Mouse (Mus musculus) hindbrain, embryonic 13.5 days (tissue): ENCODE results near the gene Olfr1326-ps1. TPM values are rescaled to one million over a fixed set of nuclear protein-coding genes. Genes with fewer than 3 reads are reported as not detected.

Experiments
- ATAC-seq: fragments of 200-750 bp; cut with Nextera tagmentation; 2 replicates; pipeline ENCODE4 v1.8.0; 2017; ENCODE audit warnings: moderate TSS enrichment; ENCODE audit not compliant: low FRiP score
- H3K27ac ChIP-seq: fragments of 300-500 bp; sonication (generic); 2 replicates; pipeline ENCODE4 v1.5.1; 2015; ENCODE audit warnings: inconsistent platforms, mild to moderate bottlenecking, moderate library complexity
- H3K27me3 ChIP-seq: fragments of 300-500 bp; sonication (generic); 2 replicates; pipeline ENCODE4 v1.6.1; 2015; ENCODE audit warnings: mild to moderate bottlenecking, inconsistent platforms
- H3K36me3 ChIP-seq: fragments of 300-500 bp; sonication (generic); 2 replicates; pipeline ENCODE4 v1.6.1; 2015; ENCODE audit warnings: mild to moderate bottlenecking, inconsistent platforms
- H3K4me1 ChIP-seq: fragments of 300-500 bp; sonication (generic); replicated peaks from 2 replicates; pipeline ENCODE4 v1.6.1; 2015; ENCODE audit warnings: inconsistent platforms
- H3K4me2 ChIP-seq: fragments of 300-500 bp; sonication (generic); 2 replicates; pipeline ENCODE4 v1.6.1; 2015; ENCODE audit warnings: inconsistent platforms, mild to moderate bottlenecking, moderate library complexity
- H3K4me3 ChIP-seq: fragments of 300-500 bp; sonication (generic); 2 replicates; pipeline ENCODE4 v1.5.1; 2015; ENCODE audit warnings: mild to moderate bottlenecking, inconsistent platforms
- H3K9ac ChIP-seq: fragments of 300-500 bp; sonication (generic); 2 replicates; pipeline ENCODE4 v1.6.1; 2015; ENCODE audit warnings: mild to moderate bottlenecking, inconsistent platforms
- H3K9me3 ChIP-seq: fragments of 300-500 bp; sonication (generic); 2 replicates; pipeline ENCODE4 v1.6.1; 2016; ENCODE audit warnings: inconsistent platforms
- WGBS: fragments of 180-500 bp; shearing (Covaris S2); methylation state at CpG from one replicate; pipeline ENCODE4 v1.1.7; 2015; 5-methylcytosine and 5-hydroxymethylcytosine counted together
- polyA plus RNA-seq: library from polyadenylated mRNA; unstranded; fragments of >200 nt; fragmentation: Nextera tagmentation; extraction: Ambion mirVana; gene quantifications from 2 replicates; pipeline ENCODE4 v1.2.1, GENCODE M21; 2015

Olfr1326-ps1 gene
- polyA plus RNA-seq, result not detected in 2 replicates

GRCm38 (mm10) chrX:74574788-74575187 is at the start of gene Olfr1326-ps1:
Gene Olfr1326-ps1, minus strand, starts transcription at chrX:74574888.
- no peaks in the 10 kb centered on the region for H3K27me3 ChIP-seq
- no peak within 1 kb of the TSS for H3K27ac ChIP-seq
- no peak for ATAC-seq
- H3K4me1 ChIP-seq, result no peaks in the 10 kb centered on the region
- no peaks in the 10 kb centered on the region for H3K36me3 ChIP-seq
- no peak within 1 kb of the TSS for H3K4me3 ChIP-seq
- no peak within 1 kb of the TSS for H3K4me2 ChIP-seq
- no peaks in the 10 kb centered on the region for H3K9me3 ChIP-seq
- no peak within 1 kb of the TSS for H3K9ac ChIP-seq

- no peak within 1 kb of the TSS for H3K4me3 ChIP-seq
- H3K27me3 ChIP-seq, result no peaks in the 10 kb centered on the region
- H3K9me3 ChIP-seq, result no peaks in the 10 kb centered on the region
- WGBS, result 92% methylated on average over 2 of the region's 2 CpGs
- no peak within 1 kb of the TSS for H3K4me2 ChIP-seq
- H3K27ac ChIP-seq, result no peak within 1 kb of the TSS
- no peak within 1 kb of the TSS for H3K9ac ChIP-seq
- no peaks in the 10 kb centered on the region for H3K4me1 ChIP-seq
- H3K36me3 ChIP-seq, result no peaks in the 10 kb centered on the region
- no peak for ATAC-seq
These were observed 17.7 kb upstream of the Olfr1326-ps1 start, which contains the start of gene Olfr1325 for GRCm38 (mm10) chrX:74592379-74592778. Gene Olfr1325, plus strand, starts transcription at chrX:74592679.

Other genes starting within 250 kb of the Olfr1326-ps1 start
- 51.1 and 53.9 TPM in 2 replicates for gene Plxna3, start 245.8 kb downstream of the Olfr1326-ps1 start, polyA plus RNA-seq
- gene Lage3, start 221.3 kb downstream of the Olfr1326-ps1 start, polyA plus RNA-seq, result 79.4 and 79.8 TPM in 2 replicates
- 61.6 and 64.0 TPM in 2 replicates for gene Ubl4a, start 201.7 kb downstream of the Olfr1326-ps1 start, polyA plus RNA-seq
- gene Slc10a3, start 201.5 kb downstream of the Olfr1326-ps1 start, polyA plus RNA-seq, result 8.2 and 8.5 TPM in 2 replicates
- 36.3 and 36.5 TPM in 2 replicates for gene Fam3a, start 181.6 kb downstream of the Olfr1326-ps1 start, polyA plus RNA-seq
- gene Ikbkg, start 181.6 kb downstream of the Olfr1326-ps1 start, polyA plus RNA-seq, result 15.4 and 18.8 TPM in 2 replicates
- gene G6pdx, start 145.7 kb downstream of the Olfr1326-ps1 start, polyA plus RNA-seq, result 49.9 and 55.0 TPM in 2 replicates
- not detected in 2 replicates for gene Gm6880, start 93.5 kb downstream of the Olfr1326-ps1 start, polyA plus RNA-seq
- gene Olfr1325, start 17.8 kb upstream of the Olfr1326-ps1 start, polyA plus RNA-seq, result not detected in 2 replicates
- 0.18 and 0.21 TPM in 2 replicates for gene Gm5640, start 70.7 kb upstream of the Olfr1326-ps1 start, polyA plus RNA-seq
- gene Gm6890, start 166.0 kb upstream of the Olfr1326-ps1 start, polyA plus RNA-seq, result not detected in 2 replicates